Mouse (Mus musculus) heart, embryonic 11.5 days (tissue): ENCODE data around the gene Dnal1. TPM values are rescaled to one million over a fixed set of nuclear protein-coding genes. Genes with fewer than 3 reads are reported as not detected.
A peak's percentile ranks its signal among the peaks of the same experiment; 100 is the strongest.

ENCODE experiments used
- ATAC-seq: fragments of 200-750 bp; cut with Nextera tagmentation; replicated peaks from 2 replicates; pipeline ENCODE4 v1.8.0; 2017; ENCODE audit warnings: moderate library complexity; ENCODE audit not compliant: insufficient number of reproducible peaks, low FRiP score, low TSS enrichment
- H3K27ac ChIP-seq: fragments of 300-500 bp; sonication (generic); 2 replicates; pipeline ENCODE4 v1.5.1; 2014; ENCODE audit warnings: mild to moderate bottlenecking, low read depth, low read length
- H3K27me3 ChIP-seq: fragments of 300-500 bp; sonication (generic); 2 replicates; pipeline ENCODE4 v1.6.1; 2014; ENCODE audit warnings: mild to moderate bottlenecking, low read length, mixed read lengths; ENCODE audit not compliant: control insufficient read depth, insufficient read depth
- H3K36me3 ChIP-seq: fragments of 300-500 bp; sonication (generic); 2 replicates; pipeline ENCODE4 v1.6.1; 2014; ENCODE audit warnings: mild to moderate bottlenecking, low read length, moderate library complexity, mixed read lengths; ENCODE audit not compliant: control insufficient read depth, insufficient read depth
- H3K4me1 ChIP-seq: fragments of 300-500 bp; sonication (generic); 2 replicates; pipeline ENCODE4 v1.6.1; 2014; ENCODE audit warnings: low read length; ENCODE audit not compliant: control insufficient read depth, insufficient read depth
- H3K4me2 ChIP-seq: fragments of 300-500 bp; sonication (generic); 2 replicates; pipeline ENCODE4 v1.6.1; 2014; ENCODE audit warnings: mild to moderate bottlenecking, moderate library complexity
- H3K4me3 ChIP-seq: fragments of 300-500 bp; sonication (generic); 2 replicates; pipeline ENCODE4 v1.5.1; 2014; ENCODE audit warnings: low read depth, low read length
- H3K9ac ChIP-seq: fragments of 300-500 bp; sonication (generic); 2 replicates; pipeline ENCODE4 v1.6.1; 2014; ENCODE audit warnings: mild to moderate bottlenecking, low read depth, low read length, moderate library complexity
- H3K9me3 ChIP-seq: fragments of 300-500 bp; sonication (generic); replicated peaks from 2 replicates; pipeline ENCODE4 v1.6.1; 2016; ENCODE audit warnings: low read length; ENCODE audit not compliant: control insufficient read depth
- WGBS: fragments of 180-500 bp; shearing (Covaris S2); extraction: QIAGEN DNeasy Blood & Tissue Kit; methylation state at CpG from one replicate; pipeline ENCODE4 v1.1.7; 2014; ENCODE audit not compliant: insufficient replicate concordance; 5-methylcytosine and 5-hydroxymethylcytosine counted together
- polyA plus RNA-seq: library from polyadenylated mRNA; unstranded; fragments of >200 nt; fragmentation: Nextera tagmentation; extraction: Ambion mirVana; gene quantifications from 2 replicates; pipeline ENCODE4 v1.2.1, GENCODE M21; 2014

Gene Dnal1
- polyA plus RNA-seq, 1 experiment from 2014 or later: 2.9 TPM

DNA sequence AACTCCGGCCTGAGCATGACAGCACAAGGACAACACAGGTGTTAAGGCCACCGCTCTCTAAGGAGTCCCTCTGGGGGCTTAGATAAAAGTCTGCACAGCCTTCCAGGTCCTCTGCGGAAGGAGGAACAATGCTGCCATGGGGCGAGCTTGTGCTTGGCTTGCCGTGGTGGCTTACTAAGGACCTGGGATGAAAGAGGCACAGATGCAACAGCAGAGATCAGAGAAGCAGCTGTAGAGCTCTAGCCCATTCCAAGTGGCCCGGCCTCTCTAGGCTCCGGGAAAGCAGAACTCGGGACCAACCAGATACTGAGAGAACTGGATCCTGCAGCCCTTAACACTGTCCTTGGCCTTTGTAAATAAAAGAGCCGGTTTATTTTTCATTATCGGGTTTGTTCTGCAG is 37.7 kb downstream of the Dnal1 start:
- H3K27ac ChIP-seq: peak overlapping the region; percentile 86
- H3K9me3 ChIP-seq: no peaks in the 10 kb centered on the region
- H3K4me3 ChIP-seq: peak overlapping the region; percentile 23
- no peaks in the 10 kb centered on the region for H3K27me3 ChIP-seq
- WGBS: 74% methylated on average over 10 of the region's 10 CpGs
- H3K9ac ChIP-seq: peak overlapping the region; percentile 43; the same call in 1 of the 2 replicates
- H3K36me3 ChIP-seq: peaks cover 19% of the 10 kb centered on the region
- no peak for ATAC-seq
- H3K4me2 ChIP-seq: peak overlapping the region; percentile 38
- peaks cover 48% of the 10 kb centered on the region for H3K4me1 ChIP-seq

DNA sequence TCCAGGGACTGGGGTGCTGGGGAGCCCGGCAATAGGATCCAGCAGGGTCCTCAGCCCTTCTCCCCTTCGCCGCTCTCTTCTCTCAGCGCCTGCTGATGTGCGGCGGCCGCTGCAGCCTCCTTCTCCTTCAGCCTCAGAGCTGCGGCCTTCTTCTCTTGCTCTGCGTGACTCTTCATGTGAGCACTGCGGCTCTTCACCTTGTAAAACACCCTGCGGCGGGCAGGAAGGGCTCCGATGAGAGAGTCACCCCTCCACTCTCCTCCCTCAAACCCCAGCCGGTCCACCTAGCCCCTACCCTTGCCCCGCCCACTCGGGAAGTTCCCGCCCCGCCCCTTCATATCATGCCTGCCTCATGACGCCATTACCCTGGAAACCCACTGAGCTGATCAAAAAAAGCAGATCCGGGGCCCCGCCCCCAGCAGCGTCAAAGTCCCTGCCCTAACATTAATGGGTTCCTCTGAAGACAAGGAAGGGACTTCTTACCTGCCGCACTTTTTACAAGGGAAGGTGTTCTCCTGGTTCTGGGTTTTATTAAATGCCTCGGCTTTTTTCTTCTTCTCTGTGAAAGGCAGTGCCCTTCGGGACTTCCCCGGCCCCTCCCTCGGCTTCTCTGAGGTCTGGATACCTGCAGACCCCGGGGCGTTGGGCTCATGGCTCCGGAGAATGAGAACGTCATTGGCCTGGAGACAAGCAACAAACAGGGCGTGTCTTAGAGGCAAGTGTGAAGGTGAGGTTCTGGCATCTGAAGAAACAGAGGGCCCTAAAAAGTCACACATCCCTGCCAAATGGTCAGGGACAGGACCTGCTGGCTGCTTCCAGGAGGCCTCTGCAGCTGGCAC is 38.4 kb downstream of the Dnal1 start:
- no peaks in the 10 kb centered on the region for H3K27me3 ChIP-seq
- peaks cover 48% of the 10 kb centered on the region for H3K4me1 ChIP-seq
- no peak; the same call in 1 of the 2 replicates for ATAC-seq
- H3K9ac ChIP-seq: no peak overlapping the region
- peak overlapping the region; percentile 38 for H3K4me2 ChIP-seq
- H3K9me3 ChIP-seq: no peaks in the 10 kb centered on the region
- peaks cover 19% of the 10 kb centered on the region for H3K36me3 ChIP-seq
- H3K27ac ChIP-seq: peak overlapping the region; percentile 86
- peak overlapping the region; percentile 23; the same call in 1 of the 2 replicates for H3K4me3 ChIP-seq
- 64% methylated on average over 32 of the region's 32 CpGs for WGBS

DNA sequence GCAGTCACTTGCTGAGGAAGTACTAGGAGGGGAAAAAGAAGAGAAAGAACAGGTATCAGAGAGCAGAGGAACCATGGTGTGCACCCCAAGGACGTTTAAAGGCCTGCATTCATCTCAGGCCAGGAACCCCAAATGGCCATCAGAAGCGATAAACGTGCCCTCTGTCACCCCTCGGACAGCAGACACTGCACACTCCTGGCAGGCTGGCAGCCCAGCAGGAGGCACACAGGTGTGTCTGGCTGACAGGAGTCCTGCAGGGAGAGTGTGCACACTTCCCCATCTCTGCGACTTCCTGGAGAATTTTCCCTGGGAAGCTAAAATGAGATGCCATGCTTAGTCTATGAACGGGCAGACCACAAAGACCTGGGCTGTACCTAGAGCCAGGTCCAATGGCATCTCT is 39.2 kb downstream of the Dnal1 start:
- Histone ChIP-seq H3K27me3 (no peaks in the 10 kb centered on the region), H3K36me3 (peaks cover 22% of the 10 kb centered on the region), H3K4me1 (peaks cover 44% of the 10 kb centered on the region), H3K9me3 (no peaks in the 10 kb centered on the region), H3K4me3 (no peak overlapping the region), H3K9ac (no peak overlapping the region), H3K27ac (no peak overlapping the region), H3K4me2 (no peak overlapping the region)
- ATAC-seq: no peak
- 77% methylated on average over 6 of the region's 6 CpGs for WGBS

DNA sequence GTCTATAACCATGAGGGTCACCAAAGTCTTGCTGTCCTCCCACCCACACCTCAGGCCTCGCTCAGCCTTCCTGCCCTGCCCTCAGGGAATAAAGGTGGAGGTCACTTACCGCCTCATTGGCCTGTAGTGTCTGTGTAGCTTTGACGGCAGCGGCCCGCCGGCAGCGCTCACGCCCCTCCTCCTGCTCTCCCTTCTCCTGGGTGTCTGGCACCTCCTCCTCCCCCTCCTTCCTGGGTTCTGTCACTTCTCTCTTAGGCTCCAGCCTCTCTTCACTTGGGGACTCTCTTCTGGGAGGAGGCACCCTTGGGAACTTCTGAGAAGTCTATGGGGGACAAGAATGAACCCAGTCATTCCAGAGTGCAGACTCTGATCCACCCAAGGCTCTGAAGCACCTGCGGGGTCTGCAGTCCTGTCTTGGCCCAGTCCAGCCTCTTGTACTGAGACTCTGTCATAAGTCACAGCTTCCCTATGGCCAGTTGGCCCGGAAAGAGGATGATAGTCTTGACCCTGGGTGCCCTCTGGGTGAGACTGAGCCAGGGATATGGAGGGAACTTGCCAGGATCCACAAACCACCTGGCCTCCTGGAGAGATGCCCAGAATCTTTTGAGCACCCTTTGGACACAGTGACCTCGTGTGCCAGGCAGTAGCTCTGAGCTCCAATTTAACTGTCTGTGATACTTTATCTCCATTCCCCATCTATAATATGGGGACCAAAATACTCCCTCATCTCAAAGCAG is 40.8 kb downstream of the Dnal1 start:
- Histone ChIP-seq H3K9me3 (no peaks in the 10 kb centered on the region), H3K4me1 (peaks cover 39% of the 10 kb centered on the region), H3K27me3 (no peaks in the 10 kb centered on the region), H3K4me3 (no peak overlapping the region), H3K27ac (no peak overlapping the region), H3K36me3 (peaks cover 36% of the 10 kb centered on the region), H3K9ac (no peak overlapping the region), H3K4me2 (no peak overlapping the region)
- 44% methylated on average over 11 of the region's 11 CpGs for WGBS
- ATAC-seq: no peak

DNA sequence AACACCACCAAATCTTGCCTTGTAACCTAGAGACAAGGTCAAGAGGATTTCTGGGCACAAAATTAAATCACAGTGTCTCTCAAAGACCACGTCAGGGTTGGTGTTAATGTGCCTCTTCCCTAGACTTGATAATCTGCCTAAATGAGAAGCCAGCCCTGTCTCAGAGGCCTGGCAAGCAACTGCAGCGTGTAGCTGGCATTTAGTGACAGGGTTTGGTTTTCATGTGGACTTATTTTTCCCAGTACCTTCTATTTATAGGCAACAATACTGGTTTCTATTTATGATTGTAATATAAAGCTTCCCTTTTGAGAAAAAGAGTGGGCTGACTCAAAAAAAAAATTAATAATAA is 41.3 kb downstream of the Dnal1 start:
- peaks cover 40% of the 10 kb centered on the region for H3K36me3 ChIP-seq
- H3K27me3 ChIP-seq: no peaks in the 10 kb centered on the region
- H3K9ac ChIP-seq: no peak overlapping the region
- peaks cover 34% of the 10 kb centered on the region for H3K4me1 ChIP-seq
- H3K4me3 ChIP-seq: no peak overlapping the region
- H3K4me2 ChIP-seq: no peak overlapping the region
- no peak for ATAC-seq
- WGBS: 78% methylated on average over 2 of the region's 2 CpGs
- no peak overlapping the region for H3K27ac ChIP-seq
- no peaks in the 10 kb centered on the region for H3K9me3 ChIP-seq

DNA sequence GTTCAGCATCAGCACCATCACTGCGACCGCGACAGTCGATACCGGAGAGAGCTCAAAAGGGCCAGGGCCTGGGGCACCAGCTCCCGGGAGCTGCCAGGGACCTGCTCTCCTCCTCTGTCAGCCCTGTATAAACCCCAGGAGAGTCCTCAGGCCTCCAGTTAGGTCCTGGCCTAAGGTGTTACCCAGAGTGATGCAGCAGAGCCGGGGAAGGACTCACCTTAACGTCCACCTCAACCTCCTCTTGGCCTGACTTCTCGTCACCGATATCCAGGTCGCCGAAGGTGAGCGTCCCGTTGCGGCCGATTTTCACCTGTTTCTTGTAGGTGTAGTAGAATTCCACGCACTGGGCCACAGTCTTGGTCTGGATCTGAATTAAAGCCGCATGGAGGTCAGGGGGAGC is 42.0 kb downstream of the Dnal1 start:
- H3K4me3 ChIP-seq: no peak overlapping the region
- no peak overlapping the region for H3K27ac ChIP-seq
- H3K27me3 ChIP-seq: no peaks in the 10 kb centered on the region
- peaks cover 30% of the 10 kb centered on the region for H3K4me1 ChIP-seq
- no peak overlapping the region for H3K9ac ChIP-seq
- WGBS: 97% methylated on average over 18 of the region's 18 CpGs
- ATAC-seq: no peak
- no peaks in the 10 kb centered on the region for H3K9me3 ChIP-seq
- H3K36me3 ChIP-seq: peaks cover 40% of the 10 kb centered on the region
- H3K4me2 ChIP-seq: no peak overlapping the region

DNA sequence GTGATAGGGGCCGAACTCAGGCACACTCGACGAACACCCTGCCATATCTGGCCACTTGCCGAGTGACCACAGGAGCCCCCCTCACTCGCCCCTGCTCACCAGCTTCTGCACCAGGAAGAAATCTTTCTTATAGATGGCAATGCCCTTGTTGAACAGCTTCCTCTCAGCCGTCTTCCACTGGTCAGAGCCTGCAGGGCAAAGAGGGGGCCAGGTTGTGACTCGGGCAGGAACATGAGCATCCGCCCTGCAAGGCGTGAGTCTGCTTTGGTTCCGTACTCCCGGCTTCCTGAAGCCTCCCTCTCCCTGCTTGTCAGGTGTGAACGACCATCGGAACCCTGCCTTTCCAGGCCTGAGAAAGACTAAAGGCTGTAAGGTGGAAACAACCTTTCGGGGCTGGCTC is 44.0 kb downstream of the Dnal1 start:
- H3K9me3 ChIP-seq: no peaks in the 10 kb centered on the region
- H3K9ac ChIP-seq: no peak overlapping the region
- no peak for ATAC-seq
- H3K4me2 ChIP-seq: no peak overlapping the region
- WGBS: 63% methylated on average over 14 of the region's 14 CpGs
- H3K27me3 ChIP-seq: no peaks in the 10 kb centered on the region
- peaks cover 41% of the 10 kb centered on the region for H3K36me3 ChIP-seq
- H3K27ac ChIP-seq: no peak overlapping the region
- H3K4me1 ChIP-seq: peaks cover 16% of the 10 kb centered on the region
- H3K4me3 ChIP-seq: no peak overlapping the region

DNA sequence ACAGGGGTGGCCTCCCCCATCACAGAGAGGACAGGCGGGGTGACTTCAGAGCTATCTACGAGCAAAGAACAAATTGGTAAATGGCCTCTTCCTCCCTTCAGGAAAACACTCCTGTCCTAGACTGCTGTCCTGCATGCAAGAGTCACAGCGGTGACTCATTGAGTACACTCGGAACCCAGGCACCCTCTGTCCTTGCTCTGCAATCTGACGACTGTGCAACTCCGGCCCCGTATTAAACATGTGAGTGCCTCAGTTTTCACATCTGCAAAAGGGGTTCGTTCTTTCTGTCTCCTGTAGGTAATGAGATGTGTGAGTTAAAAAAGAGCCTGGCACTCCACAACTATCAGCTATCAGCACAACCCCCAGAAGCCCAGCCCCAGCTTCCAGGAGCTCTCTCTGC is 46.3 kb downstream of the Dnal1 start:
- peaks cover 8% of the 10 kb centered on the region; the same call in 1 of the 2 replicates for H3K4me1 ChIP-seq

More for the DNA sequence above, 46.3 kb downstream of the Dnal1 start:
- no peak overlapping the region for H3K9ac ChIP-seq
- H3K9me3 ChIP-seq: no peaks in the 10 kb centered on the region
- peaks cover 37% of the 10 kb centered on the region for H3K36me3 ChIP-seq
- 91% methylated on average over 8 of the region's 8 CpGs for WGBS
- H3K27ac ChIP-seq: no peak overlapping the region
- ATAC-seq: no peak
- H3K4me3 ChIP-seq: no peak overlapping the region
- no peak overlapping the region for H3K4me2 ChIP-seq
- H3K27me3 ChIP-seq: no peaks in the 10 kb centered on the region
